Mouse (Mus musculus) heart, postnatal 0 days (tissue): ENCODE results near the gene Mindy4b-ps. TPM values are rescaled to one million over a fixed set of nuclear protein-coding genes. Genes with fewer than 3 reads are reported as not detected.

ENCODE experiments used
- ATAC-seq: fragments of 200-750 bp; cut with Nextera tagmentation; 2 replicates; pipeline ENCODE4 v1.8.0; 2017; ENCODE audit warnings: low read depth, moderate number of reproducible peaks, moderate library complexity; ENCODE audit not compliant: insufficient read depth
- DNase-seq: peaks from one replicate; pipeline ENCODE4 v3.0.0-alpha.2; 2016; ENCODE audit warnings: low spot score
- H3K27ac ChIP-seq: fragments of 300-500 bp; sonication (generic); 2 replicates; pipeline ENCODE4 v1.5.1; 2014; ENCODE audit warnings: low read depth, mild to moderate bottlenecking
- H3K27me3 ChIP-seq: fragments of 300-500 bp; sonication (generic); 2 replicates; pipeline ENCODE4 v1.6.1; 2014; ENCODE audit warnings: low read length, mixed read lengths; ENCODE audit not compliant: control insufficient read depth, insufficient read depth
- H3K36me3 ChIP-seq: fragments of 300-500 bp; sonication (generic); replicated peaks from 2 replicates; pipeline ENCODE4 v1.6.1; 2014; ENCODE audit warnings: low read length, mixed read lengths; ENCODE audit not compliant: control insufficient read depth, insufficient read depth
- H3K4me1 ChIP-seq: fragments of 300-500 bp; sonication (generic); 2 replicates; pipeline ENCODE4 v1.6.1; 2014; ENCODE audit warnings: antibody characterized with exemption; ENCODE audit not compliant: control insufficient read depth, insufficient read depth
- H3K4me2 ChIP-seq: fragments of 300-500 bp; sonication (generic); 2 replicates; pipeline ENCODE4 v1.6.1; 2014; ENCODE audit warnings: low read depth, mild to moderate bottlenecking, low read length, moderate library complexity
- H3K4me3 ChIP-seq: fragments of 300-500 bp; sonication (generic); 2 replicates; pipeline ENCODE4 v1.5.1; 2014; ENCODE audit warnings: low read depth, low read length
- H3K9ac ChIP-seq: fragments of 300-500 bp; sonication (generic); replicated peaks from 2 replicates; pipeline ENCODE4 v1.6.1; 2014; ENCODE audit warnings: low read depth, low read length, mixed read lengths
- H3K9me3 ChIP-seq: fragments of 300-500 bp; sonication (generic); replicated peaks from 2 replicates; pipeline ENCODE4 v1.6.1; 2016; ENCODE audit warnings: low read length; ENCODE audit not compliant: control insufficient read depth
- CTCF ChIP-seq: IDR thresholded peaks from 2 replicates; pipeline ENCODE4 v1.5.1; 2016; ENCODE audit warnings: antibody characterized with exemption, control low read depth, low read depth
- EP300 ChIP-seq: IDR thresholded peaks from 2 replicates; pipeline ENCODE4 v1.6.1; 2016; ENCODE audit warnings: antibody characterized with exemption, low read depth
- whole genome bisulfite sequencing: fragments of 180-500 bp; shearing (Covaris S2); extraction: QIAGEN DNeasy Blood & Tissue Kit; methylation state at CpG from one replicate; pipeline ENCODE4 v1.1.7; 2014; 5-methylcytosine and 5-hydroxymethylcytosine counted together
- polyA plus RNA-seq: library from polyadenylated mRNA; unstranded; fragments of >200 nt; fragmentation: Nextera tagmentation; extraction: Ambion mirVana; gene quantifications from 2 replicates; pipeline ENCODE4 v1.2.1, GENCODE M21; 2015
- total RNA-seq: library from RNA; depleted of rRNA; stranded (reverse); fragments of >200 nt; gene quantifications from 2 replicates; pipeline ENCODE4 v1.2.3, GENCODE M21; 2014; ENCODE audit warnings: low replicate concordance; rRNA removed

Gene Mindy4b-ps
- total and polyA plus RNA-seq, 2 experiments from 2014 or later: 0.23 to 0.52 TPM

- DNase-seq (no peak), ATAC-seq (no peak)
- Histone ChIP-seq H3K36me3 (no peaks in the 10 kb centered on the region), H3K9ac (no peak overlapping the region), H3K27ac (no peak overlapping the region), H3K4me1 (no peaks in the 10 kb centered on the region), H3K4me3 (no peak overlapping the region), H3K9me3 (no peaks in the 10 kb centered on the region), H3K27me3 (no peaks in the 10 kb centered on the region), H3K4me2 (no peak overlapping the region)
- TF ChIP-seq CTCF: no peak
- no peak for TF ChIP-seq EP300
- 72% methylated on average over 8 of the region's 8 CpGs for WGBS
These were observed 70.1 kb downstream of the Mindy4b-ps start for GRCm38 (mm10) chr3:58751818-58752620.

DNA sequence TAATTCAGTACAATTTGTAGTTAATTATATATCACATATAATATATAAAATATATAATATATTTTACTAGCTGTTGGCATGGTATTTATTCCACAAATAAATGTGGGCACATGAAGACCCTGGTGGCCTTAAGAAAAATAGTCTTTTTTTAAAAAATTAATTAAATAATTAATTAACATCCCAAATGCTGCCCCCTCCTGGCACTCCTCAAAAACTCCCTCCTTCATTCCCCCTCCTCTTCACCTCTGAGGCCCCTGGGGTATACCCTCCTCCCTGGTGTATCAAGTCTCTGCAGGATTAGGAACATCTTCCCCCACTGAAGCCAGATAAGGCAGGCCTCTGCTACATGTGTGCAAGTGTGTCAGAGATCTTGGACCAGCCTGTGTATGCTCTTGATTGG, 73.4 kb downstream of the Mindy4b-ps start:
- ATAC-seq (no peak), DNase-seq (no peak)
- Histone ChIP-seq H3K4me1 (no peaks in the 10 kb centered on the region), H3K36me3 (no peaks in the 10 kb centered on the region), H3K9ac (no peak overlapping the region), H3K4me3 (no peak overlapping the region), H3K4me2 (no peak overlapping the region), H3K27ac (no peak overlapping the region), H3K9me3 (no peaks in the 10 kb centered on the region), H3K27me3 (no peaks in the 10 kb centered on the region)
- TF ChIP-seq CTCF: no peak
- TF ChIP-seq EP300: no peak

- DNase-seq (no peak), ATAC-seq (no peak)
- Histone ChIP-seq H3K27me3 (no peaks in the 10 kb centered on the region), H3K4me1 (no peaks in the 10 kb centered on the region), H3K4me2 (no peak overlapping the region), H3K27ac (no peak overlapping the region), H3K36me3 (no peaks in the 10 kb centered on the region), H3K9ac (no peak overlapping the region), H3K4me3 (no peak overlapping the region), H3K9me3 (no peaks in the 10 kb centered on the region)
- 59% methylated on average over 1 of the region's 1 CpGs for WGBS
- TF ChIP-seq EP300: no peak
- no peak for TF ChIP-seq CTCF
These were observed 74.2 kb downstream of the Mindy4b-ps start for GRCm38 (mm10) chr3:58747924-58748323.

DNA sequence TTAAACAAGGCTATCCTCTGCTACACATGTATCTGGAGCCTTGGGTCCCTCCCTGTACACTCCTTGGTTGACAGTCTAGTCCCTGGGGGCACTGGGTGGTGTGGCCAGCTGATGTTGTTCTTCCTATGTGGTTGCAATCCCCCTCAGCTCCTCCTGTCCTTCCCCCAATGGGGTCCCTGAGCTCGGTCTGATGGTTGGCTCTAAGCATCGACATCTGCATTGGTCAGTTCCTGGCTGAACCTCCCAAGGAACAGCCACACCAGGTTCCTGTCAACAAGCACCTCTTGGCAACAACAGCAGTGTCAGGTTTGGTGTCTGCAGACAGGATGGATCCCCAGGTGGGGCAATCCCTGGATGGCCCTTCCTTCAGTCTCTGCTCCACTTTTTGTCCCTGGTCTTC, 82.6 kb downstream of the Mindy4b-ps start:
- ATAC-seq: no peak
- WGBS: 23% methylated on average over 2 of the region's 2 CpGs
- Histone ChIP-seq H3K4me1 (no peaks in the 10 kb centered on the region), H3K9me3 (no peaks in the 10 kb centered on the region), H3K27ac (no peak overlapping the region), H3K27me3 (no peaks in the 10 kb centered on the region), H3K4me3 (no peak overlapping the region), H3K9ac (no peak overlapping the region), H3K36me3 (no peaks in the 10 kb centered on the region), H3K4me2 (no peak overlapping the region)
- no peak for TF ChIP-seq CTCF
- TF ChIP-seq EP300: no peak
- no peak for DNase-seq

Other genes starting within 250 kb of the Mindy4b-ps start
- gene Selenot, start 245.7 kb downstream of the Mindy4b-ps start, total RNA-seq: 147 and 177 TPM in 2 replicates
- 17.1 and 17.9 TPM in 2 replicates for gene Selenot, start 245.7 kb downstream of the Mindy4b-ps start, polyA plus RNA-seq
- not detected in 2 replicates for gene Erich6, start 185.1 kb downstream of the Mindy4b-ps start, total RNA-seq
- gene Erich6, start 185.1 kb downstream of the Mindy4b-ps start, polyA plus RNA-seq: 0.08 TPM in 1 of 2 replicates, not detected in the other
- gene Siah2, start 129.9 kb downstream of the Mindy4b-ps start, total RNA-seq: 14.5 and 14.8 TPM in 2 replicates
- gene Siah2, start 129.9 kb downstream of the Mindy4b-ps start, polyA plus RNA-seq: 3.9 and 5.1 TPM in 2 replicates
- gene Clrn1, start 63.0 kb upstream of the Mindy4b-ps start, total RNA-seq: not detected in 2 replicates
- not detected in 2 replicates for gene Clrn1, start 63.0 kb upstream of the Mindy4b-ps start, polyA plus RNA-seq
- 7.1 and 9.3 TPM in 2 replicates for gene Med12l, start 183.5 kb upstream of the Mindy4b-ps start, total RNA-seq
- gene Med12l, start 183.5 kb upstream of the Mindy4b-ps start, polyA plus RNA-seq: 0.97 and 1.2 TPM in 2 replicates